Mouse (Mus musculus) heart, postnatal 4 days (tissue): ENCODE data around the gene Dusp22. TPM values are rescaled to one million over a fixed set of nuclear protein-coding genes. Genes with fewer than 3 reads are reported as not detected.
A peak's percentile ranks its signal among the peaks of the same experiment; 100 is the strongest.

Experiments used
- DNase-seq: peaks from one replicate; pipeline ENCODE4 v3.0.0; 2021
- total RNA-seq, 2 experiments: library from RNA; stranded (reverse); gene quantifications; 2 replicates each; pipeline ENCODE4 v1.2.3; 2021

Dusp22 gene
- total RNA-seq = 10 to 100 TPM; 16.4 to 17.4 TPM

- peak; percentile 92 for DNase-seq
These were observed at the start of gene Dusp22 for GRCm38 (mm10) chr13:30659613-30660505. TSS of gene Dusp22 (plus strand) at chr13:30659999.

- no peak for DNase-seq
These were observed 47.6 kb upstream of the Dusp22 start for GRCm38 (mm10) chr13:30612079-30612794.

GRCm38 (mm10) chr13:30619684-30620083 is 40.1 kb upstream of the Dusp22 start:
- DNase-seq = no peak

GRCm38 (mm10) chr13:30628195-30629048 is 31.4 kb upstream of the Dusp22 start:
- no peak for DNase-seq

- DNase-seq = no peak
These were observed 29.9 kb upstream of the Dusp22 start for GRCm38 (mm10) chr13:30629794-30630410.

GRCm38 (mm10) chr13:30632998-30633397 is 26.8 kb upstream of the Dusp22 start:
- no peak for DNase-seq

GRCm38 (mm10) chr13:30636453-30636852 is 23.3 kb upstream of the Dusp22 start:
- no peak for DNase-seq

GRCm38 (mm10) chr13:30638378-30639115 is 21.3 kb upstream of the Dusp22 start:
- no peak for DNase-seq

- no peak for DNase-seq
These were observed 17.7 kb upstream of the Dusp22 start for GRCm38 (mm10) chr13:30642053-30642452.

GRCm38 (mm10) chr13:30648461-30648860 is 11.3 kb upstream of the Dusp22 start:
- DNase-seq = no peak

GRCm38 (mm10) chr13:30649197-30649596 is 10.6 kb upstream of the Dusp22 start:
- DNase-seq = no peak

GRCm38 (mm10) chr13:30650684-30651083 is 9.1 kb upstream of the Dusp22 start:
- DNase-seq = no peak

GRCm38 (mm10) chr13:30653051-30653450 is 6.7 kb upstream of the Dusp22 start:
- DNase-seq = no peak

GRCm38 (mm10) chr13:30654463-30654862 is 5.3 kb upstream of the Dusp22 start:
- no peak for DNase-seq

- DNase-seq = no peak
These were observed 2.9 kb upstream of the Dusp22 start for GRCm38 (mm10) chr13:30656909-30657308.

- DNase-seq = no peak
These were observed 2.0 kb upstream of the Dusp22 start for GRCm38 (mm10) chr13:30657779-30658178.

- no peak for DNase-seq
These were observed 1.4 kb upstream of the Dusp22 start for GRCm38 (mm10) chr13:30658201-30658996.

- DNase-seq = no peak
These were observed 5.5 kb downstream of the Dusp22 start for GRCm38 (mm10) chr13:30665261-30665660.

- no peak for DNase-seq
These were observed 6.7 kb downstream of the Dusp22 start for GRCm38 (mm10) chr13:30666537-30666936.

GRCm38 (mm10) chr13:30668301-30668700 is 8.5 kb downstream of the Dusp22 start:
- DNase-seq = no peak

GRCm38 (mm10) chr13:30669277-30669676 is 9.5 kb downstream of the Dusp22 start:
- DNase-seq = peak; percentile 23
